Mouse (Mus musculus) WW6 (cell line): ENCODE data around the gene Xrcc6.
A peak's percentile ranks its signal among the peaks of the same experiment; 100 is the strongest.

Source experiments
- DNase-seq: peaks from one replicate; pipeline ENCODE4 v3.0.0-alpha.2; 2013; ENCODE audit warnings: low read depth, low spot score

Xrcc6 gene

GRCm38 (mm10) chr15:82019288-82019687, 31.7 kb downstream of the Xrcc6 start:
- no peak for DNase-seq

GRCm38 (mm10) chr15:82022535-82023088, 35.0 kb downstream of the Xrcc6 start:
- DNase-seq = no peak

- no peak for DNase-seq
Observed at GRCm38 (mm10) chr15:82023965-82024635, 36.5 kb downstream of the Xrcc6 start.

GRCm38 (mm10) chr15:82027276-82027675, 39.6 kb downstream of the Xrcc6 start:
- no peak for DNase-seq

GRCm38 (mm10) chr15:82027726-82028125, 40.1 kb downstream of the Xrcc6 start:
- no peak for DNase-seq

GRCm38 (mm10) chr15:82032386-82032785, 44.8 kb downstream of the Xrcc6 start:
- DNase-seq = no peak

- no peak for DNase-seq
Observed at GRCm38 (mm10) chr15:82033762-82034161, 46.1 kb downstream of the Xrcc6 start, which contains the start of gene Desi1. TSS of gene Desi1 (minus strand) at chr15:82033862.

GRCm38 (mm10) chr15:82035904-82036689, 48.5 kb downstream of the Xrcc6 start:
- no peak for DNase-seq

GRCm38 (mm10) chr15:82040650-82041049, 53.0 kb downstream of the Xrcc6 start:
- DNase-seq = no peak

GRCm38 (mm10) chr15:82044166-82044784, 56.6 kb downstream of the Xrcc6 start:
- DNase-seq = no peak

GRCm38 (mm10) chr15:82046246-82046891, 58.7 kb downstream of the Xrcc6 start:
- DNase-seq = no peak

- DNase-seq = no peak
Observed at GRCm38 (mm10) chr15:82047080-82047883, 59.6 kb downstream of the Xrcc6 start, which contains the start of gene Snu13. TSS of gene Snu13 (minus strand) at chr15:82047598.

GRCm38 (mm10) chr15:82052544-82052943, 64.9 kb downstream of the Xrcc6 start:
- DNase-seq = no peak

GRCm38 (mm10) chr15:82058719-82059201, 71.1 kb downstream of the Xrcc6 start, which contains the start of gene 4930407I10Rik:
TSS of gene 4930407I10Rik (plus strand) at chr15:82059151.
- DNase-seq = no peak

- DNase-seq = no peak
Observed at GRCm38 (mm10) chr15:82063909-82064308, 76.3 kb downstream of the Xrcc6 start.

- DNase-seq = peak; percentile 81
Observed at GRCm38 (mm10) chr15:82065511-82065910, 77.9 kb downstream of the Xrcc6 start.

- no peak for DNase-seq
Observed at GRCm38 (mm10) chr15:82069898-82070297, 82.3 kb downstream of the Xrcc6 start, which contains the start of gene Mei1. TSS of gene Mei1 (plus strand) at chr15:82069996.

- no peak for DNase-seq
Observed at GRCm38 (mm10) chr15:82071816-82072469, 84.3 kb downstream of the Xrcc6 start.

- DNase-seq = no peak
Observed at GRCm38 (mm10) chr15:82073490-82073889, 85.9 kb downstream of the Xrcc6 start.

- DNase-seq = no peak
Observed at GRCm38 (mm10) chr15:82079883-82080282, 92.2 kb downstream of the Xrcc6 start.
